Mouse (Mus musculus): Measurements from ENCODE around the gene Gm5773. TPM values are rescaled to one million over a fixed set of nuclear protein-coding genes. Genes with fewer than 3 reads are reported as not detected.
"Not testable (repeated sequence)": the region's sequence is repeated elsewhere in the genome, so short reads cannot be mapped to it uniquely, and the experiment has no call there.

Gm5773 gene
- total RNA-seq (2021): not detected
- long read RNA-seq, experiment 1: 0 reads
- long read RNA-seq, experiment 2: 0 reads

GRCm38 (mm10) chr3:93772700-93773099 lies at the start of gene Gm5773:
TSS of gene Gm5773 (plus strand) at chr3:93773000.
- DNase-seq; intact Hi-C loops (cut with DNase I): not testable (repeated sequence)

GRCm38 (mm10) chr3:93745475-93745874 lies 27.3 kb upstream of the Gm5773 start:
- DNase-seq; intact Hi-C loops (cut with DNase I): not testable (repeated sequence)

- intact Hi-C loops (cut with DNase I): not testable (repeated sequence)
Measured at GRCm38 (mm10) chr3:93754022-93754421, 18.8 kb upstream of the Gm5773 start.

GRCm38 (mm10) chr3:93796098-93796497 lies 23.3 kb downstream of the Gm5773 start, which contains the start of gene Tdpoz4:
TSS of gene Tdpoz4 (plus strand) at chr3:93796398.
- intact Hi-C loops (cut with DNase I); DNase-seq: not testable (repeated sequence)

More at GRCm38 (mm10) chr3:93754022-93754421, 18.8 kb upstream of the Gm5773 start:
- DNase-seq: not testable (repeated sequence)

GRCm38 (mm10) chr3:93813341-93813740 lies 40.5 kb downstream of the Gm5773 start:
- intact Hi-C loops (cut with DNase I): not testable (repeated sequence)

More at GRCm38 (mm10) chr3:93813341-93813740, 40.5 kb downstream of the Gm5773 start:
- not testable (repeated sequence) for DNase-seq

Other genes starting within 250 kb of the Gm5773 start
- gene S100a10, start 217.9 kb upstream of the Gm5773 start, total RNA-seq (2021): 100 to 1,000 TPM; 129 to 145 TPM
- gene Tdpoz2, start 120.3 kb upstream of the Gm5773 start, total RNA-seq (2021): not detected
- gene Tdpoz1, start 96.7 kb upstream of the Gm5773 start, total RNA-seq (2021): not detected
- not detected for gene Gm37596, start 79.9 kb upstream of the Gm5773 start, total RNA-seq (2021)
- gene Tdpoz4, start 23.4 kb downstream of the Gm5773 start, total RNA-seq (2021): not detected
- gene Tdpoz3, start 53.0 kb downstream of the Gm5773 start, total RNA-seq (2021): not detected
- not detected for gene Gm9117, start 170.5 kb downstream of the Gm5773 start, total RNA-seq (2021)
- gene Tdpoz5, start 188.3 kb downstream of the Gm5773 start, total RNA-seq (2021): not detected

All from heart, postnatal 14 days (tissue).